Mouse (Mus musculus): Measurements from ENCODE around the gene Slc43a1.

DNA sequence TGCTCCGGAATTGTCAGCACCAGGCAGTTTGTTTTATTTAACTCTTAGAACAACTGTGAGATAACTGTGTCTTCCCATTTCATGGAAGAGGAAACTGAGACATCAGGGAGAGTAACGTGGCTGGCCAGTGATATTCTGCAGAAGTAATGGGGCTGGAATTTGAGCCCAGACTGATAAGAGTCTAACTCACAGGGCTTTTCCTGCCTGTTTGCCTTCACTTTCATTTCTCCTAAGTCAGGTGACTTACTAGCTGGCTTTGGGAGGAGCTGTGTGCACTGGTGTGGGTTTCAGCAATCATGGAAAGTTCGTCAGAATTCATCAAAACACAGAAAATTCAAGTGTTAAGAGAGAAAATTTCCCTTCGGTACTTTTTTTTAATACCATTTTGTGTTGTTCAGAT is 38.3 kb upstream of the Slc43a1 start:
- TF ChIP-seq CTCF (IDR thresholded peaks at IDR 0.05) = no peak
- TF ChIP-seq EP300 (IDR thresholded peaks at IDR 0.05) = no peak

Measured in lung, postnatal 0 days (tissue).